Mouse (Mus musculus) adipocyte (in vitro differentiated cells): Measurements from ENCODE around the gene Zfp273.
"Not testable (repeated sequence)": the region's sequence is repeated elsewhere in the genome, so short reads cannot be mapped to it uniquely, and the experiment has no call there.

Source experiments
- DNase-seq: peaks from one replicate; pipeline ENCODE4 v3.0.0-alpha.2; 2016; ENCODE audit warnings: low spot score

The Zfp273 gene

DNA sequence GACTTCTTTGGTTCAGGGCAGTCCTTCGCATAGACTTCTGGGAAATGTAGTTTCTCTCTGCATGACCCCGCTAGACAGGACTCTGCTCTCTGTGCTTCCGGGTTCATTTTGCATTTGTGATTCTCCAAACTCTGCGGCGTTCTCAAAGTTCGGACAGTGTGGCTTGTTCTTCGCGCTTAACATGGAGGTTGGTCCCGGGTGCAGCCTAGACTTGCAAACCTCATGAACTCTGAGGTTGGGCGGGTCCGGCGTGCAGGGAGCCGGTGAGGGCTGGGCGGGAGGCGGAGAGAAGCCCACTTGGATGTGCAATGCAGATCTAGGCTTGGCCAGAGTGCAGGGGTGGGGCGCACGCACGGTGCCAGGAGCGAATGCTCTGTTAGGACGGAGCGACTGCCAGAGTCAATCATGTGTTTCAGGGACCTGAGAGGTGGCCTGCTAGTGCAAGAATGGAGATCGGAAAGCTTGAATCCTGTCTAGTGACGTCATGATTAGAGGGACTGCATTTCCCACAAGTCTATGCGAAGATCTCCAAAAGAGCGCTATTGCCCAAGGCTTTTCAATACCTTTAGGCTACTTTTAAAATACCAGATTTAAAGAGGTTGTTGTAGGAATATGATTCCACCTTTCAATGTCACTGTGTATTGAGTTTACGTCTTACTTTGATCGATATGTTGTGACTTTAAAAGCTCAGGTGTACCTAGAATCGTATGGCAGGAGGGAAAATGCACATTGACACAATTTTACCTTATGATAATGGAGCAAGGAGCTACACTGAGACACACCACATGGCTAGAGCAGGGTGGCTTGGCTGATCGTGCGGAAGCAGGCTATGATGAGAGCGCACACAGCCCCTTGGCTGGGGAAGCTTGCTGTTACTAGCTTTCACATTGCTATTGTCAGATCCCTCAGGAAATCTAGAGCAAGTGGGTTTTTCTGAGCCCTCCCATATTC, at the start of gene Zfp273:
Gene Zfp273, plus strand, starts transcription at position 31 of the 951 bp plus-strand sequence.
- peak; percentile 91 for DNase-seq

DNA sequence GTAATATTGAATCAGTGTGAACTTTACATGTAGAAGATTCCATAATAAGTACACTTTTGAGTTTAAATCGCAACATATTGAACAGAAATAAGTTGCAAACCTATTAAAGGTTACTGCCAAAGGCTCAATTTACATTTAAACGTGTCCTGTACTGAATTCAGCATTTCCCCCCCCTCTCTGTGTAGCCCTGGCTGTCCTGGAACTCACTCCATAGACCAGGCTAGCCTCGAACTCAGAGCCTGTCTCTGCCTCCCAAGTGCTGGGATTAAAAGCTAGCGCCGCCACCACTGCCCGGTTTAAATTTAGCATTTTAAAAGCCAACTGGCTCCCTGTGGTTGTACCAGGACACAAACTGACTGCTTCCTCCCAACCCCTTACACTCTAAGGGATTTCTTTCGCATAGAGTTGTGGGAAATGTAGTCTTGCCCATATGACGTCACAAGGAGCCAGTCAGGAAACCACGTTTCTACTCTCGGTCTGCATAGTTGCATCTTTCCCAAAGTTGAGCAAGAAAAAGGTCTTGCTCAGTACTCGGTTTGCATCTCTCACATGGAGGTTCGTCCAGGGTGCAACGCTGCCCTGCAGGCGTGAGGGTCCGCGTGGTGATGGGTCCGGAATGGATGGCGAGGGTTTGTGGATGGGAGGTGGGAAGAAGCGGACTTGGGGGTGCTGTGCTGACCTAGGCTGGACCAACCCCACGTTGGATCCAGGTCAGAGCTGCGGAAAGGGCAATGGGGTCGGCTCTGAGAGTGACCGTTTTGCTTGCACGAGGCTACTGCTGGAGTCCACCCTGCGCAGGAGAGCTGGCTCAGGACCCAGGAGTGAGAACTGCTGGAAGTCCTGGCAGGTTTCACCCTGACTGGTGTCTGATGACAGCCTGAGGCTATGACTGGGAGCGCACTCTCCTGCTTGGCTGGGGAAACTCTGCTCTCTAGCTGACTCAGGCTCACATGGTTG, 34.0 kb upstream of the Zfp273 start, which contains the start of gene Zfp493:
Gene Zfp493, plus strand, starts transcription at position 429 of the 957 bp plus-strand sequence.
- peak; percentile 91 for DNase-seq

GRCm38 (mm10) chr13:67791921-67792455, 21.6 kb upstream of the Zfp273 start:
- DNase-seq, result no peak

GRCm38 (mm10) chr13:67798618-67799017, 14.9 kb upstream of the Zfp273 start:
- DNase-seq, result no peak

DNA sequence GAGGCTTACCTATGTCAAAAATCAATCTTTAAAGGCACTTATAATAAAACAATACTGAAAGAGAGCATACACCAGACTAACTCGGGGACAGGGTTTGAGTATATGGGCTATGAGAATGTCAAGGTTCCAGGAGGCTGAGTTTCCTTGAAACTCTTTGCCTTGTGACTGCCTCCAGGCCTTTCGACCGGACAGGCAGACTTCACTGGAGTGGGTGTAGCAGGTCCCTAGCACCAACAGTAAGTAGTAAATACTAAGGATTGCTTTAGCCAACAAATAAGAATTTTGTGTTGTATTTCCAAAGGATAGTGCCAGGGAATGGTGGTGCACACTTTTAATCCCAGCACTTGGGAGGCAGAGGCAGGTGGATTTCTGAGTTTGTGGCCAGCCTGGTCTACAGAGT, 14.4 kb upstream of the Zfp273 start:
- DNase-seq, result not testable (repeated sequence)

GRCm38 (mm10) chr13:67811651-67812210, 1.8 kb upstream of the Zfp273 start:
- DNase-seq, result peak; percentile 53

GRCm38 (mm10) chr13:67812961-67813709, 405 bp upstream of the Zfp273 start:
- DNase-seq, result peak; percentile 91

DNA sequence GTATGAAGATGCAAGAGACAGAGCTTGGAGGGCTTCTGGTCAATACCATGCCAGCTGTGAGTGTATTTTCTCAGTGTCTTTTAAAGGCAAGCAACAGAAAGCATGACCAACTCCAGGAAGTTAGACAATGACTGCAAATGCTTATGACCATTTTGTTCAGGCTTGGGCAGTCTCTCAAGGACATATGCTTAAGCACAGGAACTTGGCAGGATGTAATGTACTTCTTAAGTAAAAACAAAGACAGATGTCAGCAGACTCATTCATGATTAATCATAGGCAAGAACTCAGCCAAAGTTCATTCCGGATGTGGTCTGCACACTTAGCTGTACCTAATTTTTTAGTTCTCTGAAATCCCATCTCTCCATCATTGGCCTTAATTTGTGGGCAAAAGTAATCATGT, 5.1 kb downstream of the Zfp273 start:
- peak; percentile 54 for DNase-seq

GRCm38 (mm10) chr13:67830911-67831336, 17.4 kb downstream of the Zfp273 start, which contains the start of gene Gm10037:
TSS of gene Gm10037 (plus strand) at chr13:67831106.
- DNase-seq, result no peak

GRCm38 (mm10) chr13:67833137-67833536, 19.6 kb downstream of the Zfp273 start:
- not testable (repeated sequence) for DNase-seq

GRCm38 (mm10) chr13:67843775-67844118, 30.2 kb downstream of the Zfp273 start:
- DNase-seq, result no peak

GRCm38 (mm10) chr13:67844119-67844852, 30.7 kb downstream of the Zfp273 start:
- peak; percentile 76 for DNase-seq

- no peak for DNase-seq
Observed at GRCm38 (mm10) chr13:67844853-67845194, 31.3 kb downstream of the Zfp273 start.

DNA sequence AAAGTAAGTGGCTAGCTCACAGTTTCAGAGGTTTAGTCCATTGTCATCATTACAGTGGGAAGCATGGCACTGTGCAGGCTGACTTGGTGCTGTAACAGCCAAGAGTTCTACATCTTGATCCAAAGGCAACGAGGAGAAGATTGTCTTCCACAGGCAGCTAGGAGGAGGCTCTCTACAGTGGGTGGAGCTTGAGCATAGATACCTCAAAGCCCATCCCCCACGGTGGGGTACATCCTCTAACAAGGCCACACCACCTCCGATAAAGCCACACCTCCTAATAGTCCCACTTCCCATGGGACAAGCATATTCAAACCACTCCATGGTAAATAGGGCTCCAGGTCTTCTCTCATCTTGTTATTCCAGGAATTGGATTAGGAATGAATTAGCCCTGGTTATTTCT, 36.8 kb downstream of the Zfp273 start:
- DNase-seq, result no peak

GRCm38 (mm10) chr13:67853130-67853529, 39.6 kb downstream of the Zfp273 start:
- no peak for DNase-seq

GRCm38 (mm10) chr13:67853983-67854382, 40.4 kb downstream of the Zfp273 start:
- DNase-seq, result no peak

DNA sequence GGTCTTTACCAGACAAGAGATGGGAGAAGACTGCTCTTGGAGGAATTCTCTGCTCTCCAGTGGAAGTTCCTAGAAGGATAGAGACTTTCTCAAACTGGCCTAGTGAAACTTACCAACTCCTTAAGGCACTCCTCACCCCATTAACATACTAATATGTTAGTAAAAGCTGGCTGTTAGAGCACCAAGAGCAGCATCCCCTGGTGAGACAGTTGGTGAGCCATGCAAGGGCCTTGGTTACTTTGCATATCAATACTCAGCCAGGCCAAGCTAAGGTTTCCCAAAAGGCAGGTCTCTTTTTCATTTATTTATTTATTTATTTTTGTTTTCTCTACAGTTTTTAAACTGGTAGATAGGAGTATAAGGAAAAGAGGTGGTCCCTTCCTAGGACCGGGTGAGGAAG, 43.8 kb downstream of the Zfp273 start:
- DNase-seq, result no peak

DNA sequence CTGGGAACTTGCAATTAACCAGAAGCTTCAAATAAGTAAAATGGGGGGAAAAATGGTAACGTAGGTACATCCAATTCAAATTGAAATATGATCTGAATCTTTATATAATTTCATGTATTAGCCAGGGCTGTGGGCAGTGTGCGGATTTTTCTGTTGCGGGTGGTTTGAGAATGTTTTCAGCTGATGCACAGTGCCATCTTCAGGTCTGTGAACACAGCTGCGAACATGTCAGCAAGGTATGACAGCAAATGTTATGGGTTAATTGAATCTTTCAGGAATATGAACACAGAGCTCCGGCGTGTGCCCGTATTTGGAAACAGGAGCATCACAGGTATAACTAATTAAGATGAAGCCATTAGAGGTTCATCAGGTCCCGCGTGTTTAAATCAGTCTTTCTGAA, 49.0 kb downstream of the Zfp273 start:
- DNase-seq, result no peak

- no peak for DNase-seq
Observed at GRCm38 (mm10) chr13:67863026-67863425, 49.5 kb downstream of the Zfp273 start, which contains the start of gene BC048507. TSS of gene BC048507 (plus strand) at chr13:67863326.

- DNase-seq, result no peak
Observed at GRCm38 (mm10) chr13:67864764-67865350, 51.3 kb downstream of the Zfp273 start.
